Mouse (Mus musculus) lung, adult 2 months (tissue): ENCODE measurements around the gene Fastkd5.
"Not testable (repeated sequence)": the region's sequence is repeated elsewhere in the genome, so short reads cannot be mapped to it uniquely, and the experiment has no call there.

Experiments
- CTCF ChIP-seq: fragments of 200-500 bp; IDR thresholded peaks from 2 replicates; pipeline ENCODE4 v1.5.1; 2011; ENCODE audit warnings: mild to moderate bottlenecking, low read length, control low read depth; ENCODE audit not compliant: insufficient read depth
- POLR2A ChIP-seq: fragments of 200-500 bp; IDR thresholded peaks from 2 replicates; pipeline ENCODE4 v1.6.1; 2011; ENCODE audit warnings: low read depth, mild to moderate bottlenecking, control low read depth, low read length, borderline replicate concordance; ENCODE audit errors: extremely low read depth

GRCm38 (mm10) chr2:130649028-130649427 lies 19.2 kb upstream of the Fastkd5 start:
- TF ChIP-seq POLR2A, CTCF: not testable (repeated sequence)
